Mouse (Mus musculus) CD4-positive, CD25-positive, alpha-beta regulatory T cell, adult 2 months (primary cell): Measurements from ENCODE around the gene Gmeb2.
A peak's percentile ranks its signal among the peaks of the same experiment; 100 is the strongest.

ENCODE experiments used
- DNase-seq: peaks from one replicate; pipeline ENCODE4 v3.0.0-alpha.2; 2012; ENCODE audit warnings: low read depth, low spot score

Gmeb2 gene

DNA sequence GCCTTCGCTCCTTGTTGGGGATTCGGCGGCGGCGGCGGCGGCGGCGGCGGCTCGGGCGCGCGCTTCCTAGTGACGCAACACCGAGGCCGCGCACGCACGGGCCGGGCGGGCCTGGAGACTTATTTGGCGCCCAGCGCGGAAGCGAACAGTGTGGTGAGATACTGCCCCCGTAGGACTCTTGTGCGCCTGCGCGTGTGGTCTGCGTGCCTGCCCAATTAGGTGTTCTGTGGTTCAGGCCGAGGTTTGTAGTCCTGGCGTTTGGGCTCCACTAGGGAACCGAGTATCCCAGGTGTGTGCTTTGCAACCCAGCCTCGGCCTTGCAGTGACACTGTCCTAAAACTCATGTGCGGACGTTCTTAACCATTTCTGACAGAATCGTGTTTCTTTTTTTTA, at the start of gene Gmeb2:
Gene Gmeb2, minus strand, starts transcription at position 78 of the 393 bp plus-strand sequence.
- peak; percentile 98 for DNase-seq

DNA sequence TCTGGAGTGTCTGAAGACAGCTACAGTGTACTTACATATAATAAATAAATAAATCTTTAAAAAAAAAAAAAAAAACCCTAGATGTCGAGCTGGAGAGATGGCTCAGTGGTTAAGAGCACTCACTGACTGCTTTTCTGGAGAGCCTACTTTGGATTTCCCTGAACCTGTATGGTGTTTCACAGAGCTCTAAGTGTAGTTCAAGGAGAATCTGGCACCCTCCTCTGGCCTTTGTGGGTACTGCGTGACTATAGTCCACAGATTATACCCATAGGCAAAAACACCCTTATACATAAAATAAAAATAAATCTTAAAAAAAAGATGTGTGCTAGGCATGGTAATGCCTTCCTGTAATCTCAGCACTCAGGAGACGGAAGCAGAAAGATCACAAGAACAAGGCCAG, 46.2 kb upstream of the Gmeb2 start:
- DNase-seq, result peak; percentile 85

DNA sequence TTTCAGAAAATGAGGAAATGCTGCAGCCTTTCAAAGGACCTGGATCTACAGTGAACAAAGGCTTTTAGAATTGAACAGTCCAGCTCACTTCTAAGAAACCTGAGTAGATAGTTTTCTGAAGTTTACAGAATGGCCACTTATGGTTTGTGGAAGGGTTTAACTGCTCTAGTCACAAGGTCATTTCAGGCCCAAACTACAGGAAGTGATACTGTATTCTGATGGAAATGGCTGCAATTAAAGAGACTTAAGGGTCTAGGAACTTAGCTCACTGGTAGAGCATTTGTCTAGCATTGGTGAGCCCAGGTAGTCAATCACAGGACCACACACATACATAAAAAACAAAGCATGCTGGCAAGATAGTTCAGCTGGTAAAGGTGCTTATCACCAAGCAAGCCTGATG, 44.7 kb upstream of the Gmeb2 start:
- no peak for DNase-seq

DNA sequence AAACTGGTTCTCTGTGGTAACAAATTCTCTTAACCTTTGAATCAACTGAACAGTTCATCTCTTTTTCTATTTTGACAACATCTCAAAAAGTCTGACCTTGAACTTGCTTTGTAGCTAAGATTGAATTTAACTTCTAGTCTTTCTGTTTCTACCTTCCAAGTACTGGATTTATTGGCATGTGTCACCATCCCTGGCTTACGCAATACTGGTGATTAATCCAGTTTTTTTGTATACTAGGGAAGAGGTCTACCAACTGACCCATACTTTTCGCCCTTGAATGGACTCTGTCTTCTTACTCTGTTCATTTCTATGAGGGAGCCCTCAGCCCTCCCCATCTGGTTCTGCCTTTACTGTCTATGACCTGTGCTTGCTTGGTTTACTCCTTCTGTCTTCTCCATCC, 38.3 kb upstream of the Gmeb2 start:
- no peak for DNase-seq

DNA sequence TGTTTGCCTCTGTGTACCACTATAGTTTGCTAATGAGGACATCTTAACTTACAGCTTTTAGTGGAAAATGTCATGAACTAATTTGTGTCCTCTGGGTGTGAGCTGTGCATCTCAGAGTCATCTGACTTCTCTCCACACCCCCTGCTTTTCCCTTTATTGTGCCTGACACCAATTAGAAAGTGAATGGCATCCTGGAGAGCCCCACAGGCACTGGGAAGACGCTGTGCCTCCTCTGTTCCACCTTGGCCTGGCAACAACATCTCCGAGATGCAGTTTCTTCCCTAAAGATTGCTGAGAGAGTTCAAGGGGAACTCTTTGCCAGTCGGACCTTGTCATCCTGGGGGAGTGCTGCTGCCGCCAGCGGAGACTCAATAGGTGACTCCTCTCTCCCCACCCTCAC, 34.3 kb upstream of the Gmeb2 start:
- DNase-seq, result no peak

DNA sequence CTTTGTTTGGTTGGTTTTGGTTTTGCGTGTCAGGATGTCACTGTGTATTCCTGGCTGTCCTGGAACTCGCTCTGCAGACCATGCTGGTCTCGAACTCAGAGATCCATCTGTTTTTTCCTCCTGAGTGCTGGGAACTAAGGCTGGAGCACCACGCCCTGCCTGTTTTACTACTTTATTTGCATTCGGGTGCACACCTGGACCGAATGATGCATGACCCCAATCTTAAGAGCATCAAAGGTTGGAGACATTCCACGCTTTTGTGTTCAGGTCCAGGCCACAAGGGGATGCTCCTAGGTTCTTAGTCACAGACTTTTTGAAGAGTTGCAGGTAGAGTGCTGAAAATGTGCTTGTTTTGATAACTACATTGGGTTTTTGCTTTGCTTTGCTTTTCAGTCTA, 32.3 kb upstream of the Gmeb2 start:
- DNase-seq, result no peak

DNA sequence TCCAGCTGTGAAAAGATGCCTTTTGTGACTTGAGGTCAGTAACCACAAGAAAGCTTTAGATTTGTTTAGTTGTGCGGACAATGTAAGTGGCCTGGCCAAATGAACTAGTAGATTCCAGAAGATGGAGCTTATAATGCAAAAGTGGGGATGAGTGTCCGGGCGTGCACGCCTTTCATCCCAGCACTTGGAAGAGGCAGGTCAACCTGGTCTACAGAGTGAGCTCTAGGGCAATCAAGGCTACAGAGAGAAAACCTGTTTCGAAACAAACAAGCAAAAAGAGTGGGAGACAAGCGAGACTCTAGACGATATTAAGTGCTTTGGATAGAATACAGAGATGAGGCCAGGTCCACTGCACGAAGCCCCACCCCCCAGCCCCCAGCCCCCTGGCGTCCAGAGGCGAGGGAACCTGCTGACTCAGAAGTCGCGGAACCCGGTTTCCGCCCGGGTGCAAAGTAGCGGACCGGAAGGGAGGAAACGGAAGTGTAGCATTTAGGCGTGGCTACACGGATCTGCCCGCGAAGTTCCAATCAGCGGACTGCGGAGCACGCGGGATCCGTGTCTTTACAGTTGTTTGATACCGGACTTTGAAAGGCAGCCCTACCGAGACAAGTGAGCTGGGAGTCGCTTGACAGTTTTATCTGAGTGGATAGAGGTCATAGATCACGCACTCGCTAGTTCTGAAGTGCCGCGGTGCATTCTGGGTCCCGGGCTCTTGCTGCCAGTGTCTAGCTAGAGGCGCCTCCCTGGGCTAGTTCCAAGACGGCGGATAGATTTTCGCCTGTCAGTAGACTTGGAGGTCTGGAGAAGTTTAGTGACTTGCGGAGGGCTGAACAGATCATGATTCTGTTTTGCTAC, 31.6 kb upstream of the Gmeb2 start, which contains the start of gene Rtel1:
Gene Rtel1, plus strand, starts transcription at position 492 of the 855 bp plus-strand sequence.
- DNase-seq, result peak; percentile 89

DNA sequence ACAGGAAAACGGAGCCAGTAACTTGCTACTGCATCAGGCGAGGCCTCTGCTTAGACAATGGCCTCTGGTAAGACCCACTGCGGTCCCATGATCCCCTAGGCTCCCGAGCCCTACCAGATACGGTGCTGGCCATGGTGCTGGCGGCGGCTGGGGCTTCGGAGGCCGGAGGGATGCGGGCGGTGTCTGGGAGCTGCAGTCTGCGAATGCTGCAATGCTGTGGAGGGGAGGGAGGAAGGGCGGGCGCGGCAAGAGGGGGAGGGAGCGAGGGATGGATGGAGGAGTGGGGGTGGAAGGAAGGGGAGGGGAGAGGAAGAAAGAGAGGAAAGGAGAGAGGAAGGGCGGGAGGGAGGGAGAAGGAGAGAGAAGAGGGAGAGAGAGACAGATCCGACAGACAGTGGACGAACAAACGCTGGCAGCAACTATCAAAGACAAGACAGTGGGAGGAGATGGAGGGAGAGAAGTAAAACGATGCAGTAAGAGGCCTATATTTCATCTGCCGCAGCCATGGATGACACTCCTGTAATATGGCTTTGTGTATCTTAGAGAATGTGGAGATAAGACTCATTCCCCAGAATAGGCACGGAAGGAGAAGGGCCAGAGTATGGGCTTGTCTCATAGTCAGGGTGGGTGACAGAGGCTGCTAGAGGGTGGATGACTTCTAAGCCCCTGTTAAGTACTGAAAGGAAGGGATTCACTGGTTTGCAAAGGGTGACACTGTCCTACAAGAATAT, 26.4 kb upstream of the Gmeb2 start, which contains the start of gene Stmn3:
Gene Stmn3, minus strand, starts transcription at position 421 of the 731 bp plus-strand sequence.
- DNase-seq, result peak; percentile 29

DNA sequence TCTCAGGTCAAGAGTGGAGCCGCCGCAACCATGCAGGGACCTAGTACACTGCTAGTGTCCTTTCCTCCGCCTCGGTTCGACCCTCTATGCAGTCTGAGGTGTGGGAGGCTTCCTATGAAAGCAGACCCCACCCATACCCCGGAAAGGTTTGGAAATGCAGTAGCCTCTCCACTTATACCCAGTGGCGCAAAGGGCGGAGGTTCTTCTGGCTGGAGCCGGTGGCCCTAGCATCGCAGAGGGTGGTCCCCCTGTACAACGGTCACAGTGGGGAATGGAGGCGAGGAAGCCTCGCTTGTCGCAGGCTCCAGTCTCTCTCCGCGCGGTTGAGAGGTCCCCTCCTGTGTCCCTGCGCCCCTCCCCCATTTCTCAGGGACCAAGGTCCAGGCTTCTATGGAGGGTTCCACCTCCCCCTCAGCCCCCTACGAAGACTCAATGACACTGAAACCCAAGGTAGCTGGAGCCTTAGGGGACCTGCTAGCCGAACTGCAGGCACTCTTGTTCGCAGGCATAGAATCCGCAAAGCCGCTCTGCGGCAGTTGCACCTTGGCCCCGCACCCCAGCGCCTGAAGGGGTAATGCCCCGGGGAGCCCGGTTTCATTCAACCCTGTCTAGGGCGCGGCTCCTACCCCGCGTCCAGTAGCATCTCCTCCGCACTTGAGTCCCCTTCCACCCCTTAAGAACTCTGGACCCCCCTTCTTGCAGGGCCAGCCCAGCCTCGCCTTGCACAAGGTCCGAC, 25.7 kb upstream of the Gmeb2 start:
- DNase-seq, result no peak

DNA sequence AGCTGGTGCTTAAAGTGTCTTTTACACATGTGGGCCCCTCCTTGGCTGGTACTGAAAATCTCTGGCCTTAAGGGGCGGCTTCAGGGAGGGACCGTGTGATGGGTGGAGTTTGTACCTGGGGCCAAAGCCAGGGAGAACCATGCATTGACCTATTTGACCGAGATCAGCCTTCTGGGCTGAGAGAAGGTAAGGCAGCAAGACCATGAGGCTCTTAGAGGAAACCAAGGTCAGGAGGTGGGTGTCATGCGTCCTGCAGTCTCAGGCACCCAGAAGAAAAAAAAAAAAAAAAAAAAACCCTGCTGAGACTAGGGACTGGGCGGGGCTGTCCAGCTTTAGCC, 25.1 kb upstream of the Gmeb2 start:
- DNase-seq, result no peak

DNA sequence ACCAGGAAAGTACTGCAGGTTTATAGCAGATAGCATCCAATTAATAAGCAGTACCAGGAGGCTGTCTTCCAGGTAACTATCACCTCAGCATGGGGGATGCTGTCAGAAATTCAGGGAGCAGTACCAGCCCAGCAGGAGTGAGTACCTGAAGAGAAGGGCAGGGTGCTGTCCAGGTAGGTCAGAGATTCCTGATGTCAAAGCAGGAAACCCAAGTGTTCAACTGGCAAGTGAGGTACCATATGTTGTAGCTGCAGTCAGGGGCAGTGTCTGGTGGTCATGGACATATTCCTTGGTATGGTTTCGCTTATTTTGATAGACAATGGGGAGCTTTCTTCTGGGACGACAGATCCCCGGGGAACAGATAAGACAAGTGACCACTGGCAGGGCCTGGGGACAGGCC, 24.6 kb upstream of the Gmeb2 start:
- DNase-seq, result no peak

DNA sequence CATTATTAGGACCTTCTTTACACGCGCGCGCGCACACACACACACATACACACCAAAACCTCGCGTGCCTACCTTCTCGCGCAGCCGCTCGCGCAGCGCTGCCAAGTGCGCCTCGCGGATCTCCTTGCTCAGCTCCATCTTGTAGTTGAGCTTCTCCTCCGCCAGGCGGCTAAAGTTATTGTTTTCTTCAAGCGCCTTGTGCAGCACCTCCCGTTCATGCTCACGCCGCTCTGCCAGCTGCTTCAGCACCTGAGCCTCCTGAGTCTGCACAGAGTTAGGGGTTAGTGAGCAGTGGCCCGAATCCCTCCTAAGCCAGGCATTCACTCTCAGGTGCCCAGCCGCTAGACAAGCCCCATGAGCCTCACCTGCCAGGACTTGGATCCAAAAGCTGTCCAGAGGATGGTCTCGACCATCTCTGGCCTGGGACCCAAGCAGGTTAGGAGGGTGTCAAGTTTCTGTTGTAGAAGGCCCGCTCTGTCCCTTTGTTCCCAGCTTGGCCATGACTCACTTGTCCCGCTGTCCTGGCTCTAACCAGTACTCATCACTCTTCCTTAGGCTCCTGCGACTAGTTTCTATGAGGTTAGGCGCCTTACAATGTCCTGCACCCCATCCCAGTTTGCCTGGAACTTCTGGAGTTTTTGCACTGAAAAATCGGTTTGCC, 19.4 kb upstream of the Gmeb2 start:
- peak; percentile 73 for DNase-seq

DNA sequence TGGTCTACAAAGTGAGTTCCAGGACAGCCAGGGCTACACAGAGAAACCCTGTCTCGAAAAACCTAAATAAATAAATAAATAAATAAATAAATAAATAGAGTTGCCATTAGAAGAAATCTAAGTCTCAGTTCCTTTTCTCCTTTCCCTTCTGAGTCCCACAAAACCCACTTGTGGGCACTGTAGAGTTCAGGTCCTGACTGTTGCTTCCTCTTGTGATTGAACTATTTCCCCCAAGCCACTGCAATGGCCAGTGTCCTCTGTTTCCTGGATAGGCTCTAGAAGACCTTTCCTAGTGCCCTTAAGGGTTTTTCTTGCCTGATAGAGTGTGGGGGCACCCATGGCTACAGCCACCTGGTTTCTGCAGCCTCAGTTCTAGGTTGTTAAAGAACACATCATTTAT, 17.1 kb upstream of the Gmeb2 start:
- no peak for DNase-seq

DNA sequence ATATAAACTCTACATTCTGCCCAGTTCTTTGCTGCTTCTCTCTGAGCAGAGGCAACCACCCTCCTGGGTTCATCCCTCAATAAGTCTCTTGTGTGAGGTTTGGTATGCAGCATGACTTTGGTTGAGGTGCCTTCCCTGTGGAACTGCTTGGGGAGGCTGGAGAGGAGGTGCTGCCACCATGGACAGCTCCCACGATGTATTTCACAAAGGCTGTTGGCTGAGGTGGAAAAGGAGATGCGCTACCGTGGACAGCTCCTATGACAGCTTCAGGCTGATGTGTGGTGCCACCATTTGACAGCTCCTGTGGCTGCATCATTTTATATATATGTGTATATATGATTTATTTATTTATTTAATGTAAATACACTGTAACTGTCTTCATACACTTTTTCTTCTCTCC, 14.2 kb upstream of the Gmeb2 start:
- peak; percentile 27 for DNase-seq

DNA sequence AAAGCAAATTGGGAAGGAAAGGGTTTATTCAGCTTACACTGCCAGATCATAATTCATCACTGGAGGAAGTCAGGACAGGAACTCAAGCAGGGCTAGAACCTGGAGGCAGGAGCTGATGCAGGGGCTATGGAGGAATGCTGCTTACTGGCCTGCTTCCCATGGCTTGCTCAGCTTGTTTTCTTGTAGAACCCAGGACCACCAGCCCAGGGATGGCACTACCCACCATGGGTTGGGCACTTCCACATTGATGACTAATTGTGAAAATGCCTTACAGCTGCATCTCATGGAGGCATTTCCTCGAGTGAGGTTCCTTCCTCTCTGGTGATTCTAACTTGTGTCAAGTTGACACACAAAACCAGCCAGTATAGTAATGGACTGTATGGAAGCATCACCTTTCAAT, 3.1 kb upstream of the Gmeb2 start:
- DNase-seq, result no peak

DNA sequence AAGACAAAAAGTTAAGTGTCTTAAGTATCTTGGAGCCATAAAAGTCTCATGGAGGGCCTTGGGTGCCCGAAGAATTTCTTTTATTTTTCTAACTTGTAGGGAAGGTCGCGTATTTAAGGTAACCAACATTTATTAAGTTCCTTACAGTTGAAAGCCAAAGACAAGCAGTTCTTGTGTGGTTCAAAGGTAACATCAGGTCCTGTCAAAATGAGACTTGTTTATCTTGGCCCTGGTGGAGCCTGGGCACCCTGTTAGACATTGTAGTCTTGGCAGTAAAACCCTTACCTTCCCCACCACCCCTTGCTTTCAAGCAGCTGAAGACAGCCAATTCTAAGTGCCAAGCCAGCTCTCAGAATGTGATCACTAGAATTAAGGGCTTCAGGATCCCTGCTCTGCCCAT, 856 bp upstream of the Gmeb2 start:
- DNase-seq, result no peak

DNA sequence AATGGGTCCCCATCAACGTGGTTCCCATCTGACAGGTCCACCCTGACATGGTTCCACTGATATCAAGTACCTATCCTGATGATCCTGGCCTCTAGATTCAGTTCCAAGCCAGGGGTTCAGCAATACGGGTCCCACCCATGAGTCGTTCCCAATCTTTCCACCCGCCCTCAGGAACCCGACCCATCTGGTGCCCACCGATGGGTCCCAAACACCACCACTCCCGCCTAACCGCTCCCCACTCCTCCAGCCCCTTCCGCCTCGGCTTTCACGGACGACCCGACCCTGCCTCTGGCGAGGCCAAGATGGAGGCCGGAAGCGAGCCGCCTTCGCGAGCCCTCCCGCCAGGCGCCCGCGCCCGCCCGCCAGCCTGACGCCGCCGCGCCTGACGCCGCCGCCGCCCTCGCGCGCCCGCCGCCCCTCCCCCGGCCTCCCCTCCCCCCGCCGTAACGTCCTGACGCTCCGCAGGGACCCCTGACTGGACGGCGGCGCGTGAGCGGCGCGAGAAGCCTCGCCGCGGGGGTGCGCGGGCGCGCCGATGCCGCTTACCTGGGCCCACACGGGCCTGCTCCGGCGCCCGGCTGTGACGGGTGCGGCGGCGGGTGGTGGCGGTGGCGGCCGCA, 387 bp downstream of the Gmeb2 start:
- DNase-seq, result peak; percentile 89

DNA sequence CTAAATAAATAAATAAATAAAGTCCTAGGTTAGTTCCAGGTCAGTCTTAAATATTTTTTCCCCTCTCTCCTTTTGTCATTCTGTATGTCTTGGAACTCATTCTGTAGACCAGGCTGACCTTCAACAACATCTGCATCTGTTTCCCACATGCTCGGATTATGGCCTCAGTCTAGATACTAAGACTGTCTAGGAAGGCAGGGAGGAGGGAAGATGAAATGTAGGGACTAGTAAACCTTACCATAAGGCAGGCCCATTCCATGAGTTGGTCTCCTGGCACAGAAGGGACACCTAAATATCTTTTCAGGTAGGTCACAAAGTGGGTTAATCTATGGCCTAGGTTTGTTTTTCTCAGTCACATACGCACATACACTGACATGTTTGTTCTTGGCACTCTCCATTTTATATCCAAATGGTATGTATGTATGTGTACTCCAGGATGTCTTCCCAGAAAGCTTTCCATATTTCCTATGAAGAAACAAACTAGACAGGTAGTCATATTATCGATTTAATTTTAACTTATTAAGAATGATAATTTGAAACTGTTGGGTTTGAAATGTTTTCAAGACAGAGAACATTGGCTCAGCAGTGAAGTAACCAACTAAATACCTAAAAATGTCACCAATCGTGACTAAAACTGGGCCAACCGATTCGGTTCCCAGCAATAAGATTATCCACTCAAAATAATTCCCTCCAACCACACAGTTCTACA, 1.1 kb downstream of the Gmeb2 start:
- peak; percentile 16 for DNase-seq

DNA sequence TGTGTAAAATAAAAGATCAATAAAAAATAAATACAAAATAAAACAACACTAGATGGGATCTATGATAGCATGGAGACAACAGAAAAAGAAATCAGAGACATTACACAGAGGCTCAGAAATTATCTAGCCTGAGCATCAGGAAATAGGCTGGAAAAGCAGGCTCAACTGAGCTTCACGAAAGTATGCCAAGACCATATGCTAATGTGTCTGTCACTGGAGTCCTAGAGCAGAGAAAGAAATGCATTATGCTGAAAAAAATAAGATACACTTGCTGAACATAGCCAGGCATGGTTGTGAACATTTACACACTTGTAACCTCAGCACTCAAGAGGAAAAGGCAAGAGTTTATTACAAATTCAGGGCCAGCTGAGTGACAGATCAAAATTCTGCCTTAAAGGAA, 7.9 kb downstream of the Gmeb2 start:
- no peak for DNase-seq

DNA sequence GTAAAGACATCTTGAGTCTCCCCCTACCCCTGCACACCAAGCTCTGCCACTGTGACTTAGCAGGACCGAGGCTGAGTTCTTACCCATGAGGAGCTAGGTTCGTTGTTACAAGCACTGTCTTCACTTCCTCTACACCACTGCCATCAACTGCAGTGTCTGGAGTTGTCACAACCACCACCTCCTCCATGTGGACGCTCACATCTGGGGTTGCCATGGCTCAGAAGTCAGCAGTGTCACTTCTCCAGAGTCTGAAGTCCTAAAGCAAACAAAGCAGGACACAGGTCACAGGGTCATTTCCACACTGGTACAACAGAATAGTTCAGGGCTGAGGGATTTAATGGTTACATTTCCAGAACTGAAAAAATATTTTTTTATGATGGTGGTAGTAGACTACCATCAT, 10.0 kb downstream of the Gmeb2 start:
- DNase-seq, result no peak

DNA sequence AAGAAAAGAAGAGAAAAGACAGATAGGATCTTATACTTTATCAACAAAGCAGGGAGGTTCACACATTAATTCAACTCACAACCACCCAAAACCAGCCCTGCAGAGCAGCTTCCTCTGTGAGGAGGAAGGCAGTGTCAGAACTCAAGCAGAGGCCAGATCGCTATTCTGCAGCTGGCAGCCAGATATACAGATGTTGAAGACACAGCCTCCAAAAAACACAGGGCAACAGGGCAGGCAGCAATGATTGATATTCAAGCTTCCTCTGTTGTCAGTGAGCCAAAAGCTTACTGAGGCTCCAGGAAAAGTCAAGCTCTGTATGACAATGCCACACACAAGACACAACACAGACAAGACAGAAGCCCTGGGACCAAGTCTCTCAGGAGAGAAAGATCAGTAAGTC, 11.1 kb downstream of the Gmeb2 start:
- DNase-seq, result no peak
